Mouse (Mus musculus) neural tube, embryonic 13.5 days (tissue): ENCODE results near the gene Atf3. TPM values are rescaled to one million over a fixed set of nuclear protein-coding genes. Genes with fewer than 3 reads are reported as not detected.

Source experiments
- ATAC-seq: fragments of 200-750 bp; cut with Nextera tagmentation; 2 replicates; pipeline ENCODE4 v1.8.0; 2017; ENCODE audit warnings: low read depth, mild to moderate bottlenecking, moderate TSS enrichment, moderate library complexity
- H3K27ac ChIP-seq: fragments of 300-500 bp; sonication (generic); replicated peaks from 2 replicates; pipeline ENCODE4 v1.5.1; 2015; ENCODE audit warnings: moderate library complexity, mild to moderate bottlenecking, inconsistent platforms
- H3K27me3 ChIP-seq: fragments of 300-500 bp; sonication (generic); 2 replicates; pipeline ENCODE4 v1.6.1; 2015; ENCODE audit warnings: mild to moderate bottlenecking, inconsistent platforms
- H3K36me3 ChIP-seq: fragments of 300-500 bp; sonication (generic); 2 replicates; pipeline ENCODE4 v1.6.1; 2015; ENCODE audit warnings: mild to moderate bottlenecking, inconsistent platforms
- H3K4me1 ChIP-seq: fragments of 300-500 bp; sonication (generic); replicated peaks from 2 replicates; pipeline ENCODE4 v1.6.1; 2015; ENCODE audit warnings: inconsistent platforms
- H3K4me2 ChIP-seq: fragments of 300-500 bp; sonication (generic); 2 replicates; pipeline ENCODE4 v1.6.1; 2015; ENCODE audit warnings: inconsistent platforms, mild to moderate bottlenecking, moderate library complexity
- H3K4me3 ChIP-seq: fragments of 300-500 bp; sonication (generic); 2 replicates; pipeline ENCODE4 v1.5.1; 2015; ENCODE audit warnings: mild to moderate bottlenecking, inconsistent platforms
- H3K9ac ChIP-seq: fragments of 300-500 bp; sonication (generic); 2 replicates; pipeline ENCODE4 v1.6.1; 2015; ENCODE audit warnings: moderate library complexity, mild to moderate bottlenecking, inconsistent platforms
- H3K9me3 ChIP-seq: fragments of 300-500 bp; sonication (generic); 2 replicates; pipeline ENCODE4 v1.6.1; 2016; ENCODE audit warnings: inconsistent platforms
- WGBS: fragments of 180-500 bp; shearing (Covaris S2); methylation state at CpG from one replicate; pipeline ENCODE4 v1.1.7; 2015; 5-methylcytosine and 5-hydroxymethylcytosine counted together
- polyA plus RNA-seq: library from polyadenylated mRNA; unstranded; fragments of >200 nt; fragmentation: Nextera tagmentation; extraction: Ambion mirVana; gene quantifications from 2 replicates; pipeline ENCODE4 v1.2.1, GENCODE M21; 2015

The Atf3 gene
- 2.0 and 2.2 TPM in 2 replicates for polyA plus RNA-seq

DNA sequence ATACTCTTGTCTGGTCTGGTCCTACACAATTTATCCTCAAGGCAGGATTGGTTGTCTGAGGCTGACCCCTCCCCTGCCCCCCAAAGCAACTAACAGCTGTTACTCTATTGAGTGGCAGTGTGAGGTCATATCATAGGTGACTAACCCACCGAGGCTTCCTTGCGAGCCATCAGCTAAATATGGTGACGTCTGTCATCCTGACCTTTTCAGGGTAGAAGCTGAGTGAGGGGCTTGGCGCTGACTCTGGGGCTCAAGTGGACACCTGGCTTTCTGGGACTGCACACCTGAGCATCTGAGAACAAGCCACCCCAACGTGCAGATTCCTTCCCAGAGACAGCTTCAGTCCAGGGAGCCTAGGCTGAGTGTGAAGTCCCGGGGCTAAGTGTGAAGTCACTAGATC is at the start of gene Atf3:
Atf3 (minus strand) TSS at position 101 of the 400 bp plus-strand sequence.
- no peaks in the 10 kb centered on the region for H3K9me3 ChIP-seq
- 79% methylated on average over 6 of the region's 6 CpGs for WGBS
- no peak for ATAC-seq

DNA sequence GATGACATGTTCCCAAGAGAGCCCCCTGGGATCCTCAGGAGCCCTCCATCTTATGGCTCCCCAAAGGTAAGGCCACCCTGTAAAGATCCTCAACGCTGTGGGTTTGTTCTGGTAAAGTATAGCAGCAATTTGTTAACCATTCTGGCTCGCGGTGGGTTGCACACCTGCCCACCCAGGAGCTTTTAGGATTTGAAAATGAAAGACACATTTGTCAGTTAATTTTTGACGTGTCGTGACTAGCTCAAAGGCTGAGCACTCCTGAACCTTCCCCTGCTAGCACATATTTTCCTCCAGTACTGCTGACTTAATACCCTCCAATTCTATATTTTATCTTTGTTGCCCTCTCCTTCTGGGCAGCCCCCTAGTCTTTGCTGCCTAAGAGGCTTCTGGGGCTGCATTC is 49.3 kb upstream of the Atf3 start:
- WGBS: 91% methylated on average over 5 of the region's 5 CpGs
- H3K9me3 ChIP-seq: no peaks in the 10 kb centered on the region
- H3K9ac ChIP-seq: no peak overlapping the region
- no peaks in the 10 kb centered on the region for H3K27me3 ChIP-seq
- no peaks in the 10 kb centered on the region for H3K36me3 ChIP-seq
- no peak for ATAC-seq
- H3K4me1 ChIP-seq: peaks cover 12% of the 10 kb centered on the region
- H3K4me2 ChIP-seq: no peak overlapping the region
- no peak overlapping the region for H3K4me3 ChIP-seq
- no peak overlapping the region for H3K27ac ChIP-seq

More for the DNA sequence above, at the start of gene Atf3:
- H3K4me3 ChIP-seq: no peak within 1 kb of the TSS
- H3K9ac ChIP-seq: no peak within 1 kb of the TSS
- H3K27me3 ChIP-seq: peaks cover 6% of the 10 kb centered on the region; the same call in 1 of the 2 replicates
- peaks cover 5% of the 10 kb centered on the region; the same call in 1 of the 2 replicates for H3K4me1 ChIP-seq
- no peak within 1 kb of the TSS for H3K27ac ChIP-seq
- no peaks in the 10 kb centered on the region for H3K36me3 ChIP-seq
- no peak within 1 kb of the TSS for H3K4me2 ChIP-seq

- H3K27ac ChIP-seq: no peak overlapping the region
- WGBS: 88% methylated on average over 5 of the region's 5 CpGs
- no peaks in the 10 kb centered on the region for H3K9me3 ChIP-seq
- H3K4me3 ChIP-seq: no peak overlapping the region
- peaks cover 14% of the 10 kb centered on the region for H3K4me1 ChIP-seq
- no peaks in the 10 kb centered on the region for H3K27me3 ChIP-seq
- no peaks in the 10 kb centered on the region for H3K36me3 ChIP-seq
- H3K9ac ChIP-seq: no peak overlapping the region
- H3K4me2 ChIP-seq: no peak overlapping the region
- ATAC-seq: no peak
These were observed 45.6 kb upstream of the Atf3 start for GRCm38 (mm10) chr1:191263471-191263870.

- Histone ChIP-seq H3K27ac (no peak overlapping the region), H3K4me2 (no peak overlapping the region)
- peak; percentile 36; the same call in 1 of the 2 replicates for ATAC-seq
These were observed 44.0 kb upstream of the Atf3 start for GRCm38 (mm10) chr1:191261861-191262260.

DNA sequence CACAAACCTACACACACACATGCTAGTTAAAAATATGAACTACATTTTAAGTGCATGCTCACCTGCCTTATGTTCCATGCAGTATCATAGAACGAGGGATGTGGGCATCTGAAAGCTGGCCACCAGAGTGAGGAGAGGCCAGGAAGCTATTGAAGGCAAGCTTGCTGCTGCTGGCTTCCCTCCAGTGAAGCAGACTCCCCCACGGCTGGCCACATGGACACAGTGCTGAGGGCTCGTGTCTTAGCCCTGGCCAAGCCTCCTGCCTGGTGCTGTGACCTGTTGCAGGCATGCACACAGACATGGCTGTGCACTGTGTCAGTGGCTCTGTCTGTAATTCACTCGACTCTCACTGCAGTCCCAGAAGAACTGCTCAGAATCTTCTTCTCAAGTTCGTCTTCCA is 41.8 kb upstream of the Atf3 start:
- ATAC-seq: no peak
- H3K9me3 ChIP-seq: no peaks in the 10 kb centered on the region
- H3K4me1 ChIP-seq: 0 out of 2 replicates have a peak, but pooled peaks cover 4% of the 10 kb centered on the region
- no peak overlapping the region for H3K4me3 ChIP-seq
- H3K27ac ChIP-seq: no peak overlapping the region
- no peak overlapping the region for H3K4me2 ChIP-seq
- WGBS: 76% methylated on average over 5 of the region's 5 CpGs
- no peaks in the 10 kb centered on the region for H3K27me3 ChIP-seq
- no peaks in the 10 kb centered on the region for H3K36me3 ChIP-seq
- no peak overlapping the region for H3K9ac ChIP-seq

More at GRCm38 (mm10) chr1:191261861-191262260, 44.0 kb upstream of the Atf3 start:
- H3K4me1 ChIP-seq: 0 out of 2 replicates have a peak, but pooled peaks cover 4% of the 10 kb centered on the region
- H3K27me3 ChIP-seq: no peaks in the 10 kb centered on the region
- 25% methylated on average over 6 of the region's 6 CpGs for WGBS
- no peaks in the 10 kb centered on the region for H3K36me3 ChIP-seq
- H3K9ac ChIP-seq: no peak overlapping the region
- no peak overlapping the region for H3K4me3 ChIP-seq
- H3K9me3 ChIP-seq: no peaks in the 10 kb centered on the region

DNA sequence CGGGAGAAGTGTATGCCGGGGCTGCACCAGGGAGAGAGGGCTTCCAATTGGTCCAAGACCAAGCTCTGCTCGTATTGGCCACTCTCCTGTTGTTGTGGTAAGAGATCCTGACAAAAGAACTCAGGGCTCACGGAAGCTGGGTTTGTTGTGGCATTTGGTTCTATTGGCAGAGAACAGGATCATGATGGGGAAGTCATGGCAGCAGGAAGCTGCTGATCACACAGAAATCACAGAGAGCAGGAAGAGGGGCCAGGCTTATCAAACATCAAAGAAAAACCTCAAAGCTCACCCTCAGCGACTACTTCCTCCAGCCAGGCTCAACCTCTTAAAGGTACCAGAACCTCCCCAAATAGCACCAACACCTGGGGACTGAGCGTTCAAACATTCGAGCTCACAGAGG is 41.3 kb upstream of the Atf3 start:
- H3K27me3 ChIP-seq: no peaks in the 10 kb centered on the region
- H3K4me3 ChIP-seq: no peak overlapping the region
- H3K9ac ChIP-seq: no peak overlapping the region
- no peak for ATAC-seq
- H3K4me2 ChIP-seq: no peak overlapping the region
- peaks cover 8% of the 10 kb centered on the region; the same call in 1 of the 2 replicates for H3K4me1 ChIP-seq
- H3K36me3 ChIP-seq: no peaks in the 10 kb centered on the region
- WGBS: 33% methylated on average over 7 of the region's 7 CpGs
- H3K9me3 ChIP-seq: no peaks in the 10 kb centered on the region
- no peak overlapping the region for H3K27ac ChIP-seq

DNA sequence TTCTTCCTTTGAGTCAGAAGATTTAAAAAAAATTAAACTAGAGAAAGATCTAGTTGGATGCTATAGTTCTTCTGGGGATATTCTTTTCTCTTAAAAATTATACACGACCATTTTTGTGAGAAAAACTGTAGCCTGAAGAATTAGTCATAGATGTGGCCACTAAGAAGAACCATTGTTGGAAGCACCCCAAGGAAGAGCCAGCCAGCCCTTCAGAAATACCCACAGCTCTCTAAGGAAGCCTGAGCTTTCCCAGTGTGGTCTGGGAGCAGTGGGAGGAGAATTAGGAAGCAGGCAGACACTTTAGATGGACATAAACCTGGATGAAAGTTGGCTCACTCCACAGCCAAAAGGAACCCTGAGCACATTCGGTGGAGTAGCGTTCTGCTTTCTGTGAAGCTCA is 40.7 kb upstream of the Atf3 start:
- 55% methylated on average over 3 of the region's 3 CpGs for WGBS
- Histone ChIP-seq H3K27me3 (no peaks in the 10 kb centered on the region), H3K27ac (no peak overlapping the region), H3K36me3 (no peaks in the 10 kb centered on the region), H3K4me3 (no peak overlapping the region), H3K4me1 (peaks cover 8% of the 10 kb centered on the region; the same call in 1 of the 2 replicates), H3K9ac (no peak overlapping the region), H3K4me2 (no peak overlapping the region), H3K9me3 (no peaks in the 10 kb centered on the region)
- no peak for ATAC-seq

GRCm38 (mm10) chr1:191257981-191258380 is 40.1 kb upstream of the Atf3 start:
- no peaks in the 10 kb centered on the region for H3K9me3 ChIP-seq
- no peak overlapping the region for H3K4me2 ChIP-seq
- WGBS: 26% methylated on average over 2 of the region's 2 CpGs
- ATAC-seq: no peak
- no peaks in the 10 kb centered on the region for H3K36me3 ChIP-seq
- H3K27me3 ChIP-seq: no peaks in the 10 kb centered on the region
- H3K4me3 ChIP-seq: no peak overlapping the region
- H3K27ac ChIP-seq: no peak overlapping the region
- no peak overlapping the region for H3K9ac ChIP-seq
- peaks cover 8% of the 10 kb centered on the region; the same call in 1 of the 2 replicates for H3K4me1 ChIP-seq

DNA sequence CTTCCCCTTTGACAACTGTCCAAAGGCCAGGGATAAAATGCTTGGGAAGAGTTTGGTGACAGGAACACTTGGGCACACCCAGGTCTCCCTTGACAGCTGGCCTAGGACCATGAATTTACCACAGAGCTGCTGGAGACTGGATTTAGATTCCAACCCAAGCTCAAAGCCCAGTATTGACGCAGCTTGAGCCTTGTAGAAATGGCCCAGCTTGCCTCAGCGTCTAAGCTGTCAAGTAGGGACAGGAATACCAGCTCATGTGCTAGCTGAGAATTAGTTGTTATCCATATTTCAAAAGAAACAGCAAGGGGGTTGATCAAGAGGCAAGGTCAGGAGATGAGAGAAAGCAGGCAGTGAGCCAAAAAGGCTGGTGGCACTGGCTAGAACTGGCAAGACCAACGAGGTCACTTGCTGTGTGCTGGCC is 39.5 kb upstream of the Atf3 start:
- no peak overlapping the region for H3K4me3 ChIP-seq
- H3K4me1 ChIP-seq: peaks cover 8% of the 10 kb centered on the region; the same call in 1 of the 2 replicates
- no peaks in the 10 kb centered on the region for H3K9me3 ChIP-seq
- no peak overlapping the region for H3K4me2 ChIP-seq
- H3K27me3 ChIP-seq: no peaks in the 10 kb centered on the region
- WGBS: 82% methylated on average over 3 of the region's 3 CpGs
- no peak for ATAC-seq
- H3K27ac ChIP-seq: no peak overlapping the region
- no peaks in the 10 kb centered on the region for H3K36me3 ChIP-seq
- no peak overlapping the region for H3K9ac ChIP-seq

GRCm38 (mm10) chr1:191256566-191257350 is 38.9 kb upstream of the Atf3 start:
- Histone ChIP-seq H3K36me3 (no peaks in the 10 kb centered on the region), H3K27me3 (no peaks in the 10 kb centered on the region), H3K4me1 (peaks cover 5% of the 10 kb centered on the region; the same call in 1 of the 2 replicates), H3K27ac (no peak overlapping the region), H3K4me2 (no peak overlapping the region), H3K9ac (no peak overlapping the region), H3K4me3 (no peak overlapping the region), H3K9me3 (no peaks in the 10 kb centered on the region)
- WGBS: 74% methylated on average over 11 of the region's 11 CpGs
- ATAC-seq: no peak

- Histone ChIP-seq H3K9ac (no peak overlapping the region), H3K4me2 (no peak overlapping the region), H3K36me3 (no peaks in the 10 kb centered on the region), H3K4me1 (peaks cover 5% of the 10 kb centered on the region; the same call in 1 of the 2 replicates), H3K27me3 (no peaks in the 10 kb centered on the region), H3K27ac (no peak overlapping the region), H3K9me3 (no peaks in the 10 kb centered on the region), H3K4me3 (no peak overlapping the region)
- ATAC-seq: no peak
- WGBS: 90% methylated on average over 5 of the region's 5 CpGs
These were observed 38.3 kb upstream of the Atf3 start for GRCm38 (mm10) chr1:191256134-191256533.

- WGBS: 57% methylated on average over 5 of the region's 5 CpGs
- H3K9me3 ChIP-seq: no peaks in the 10 kb centered on the region
- H3K27me3 ChIP-seq: no peaks in the 10 kb centered on the region
- peaks cover 5% of the 10 kb centered on the region; the same call in 1 of the 2 replicates for H3K4me1 ChIP-seq
- H3K27ac ChIP-seq: no peak overlapping the region
- no peak overlapping the region for H3K9ac ChIP-seq
- no peak for ATAC-seq
- no peak overlapping the region for H3K4me2 ChIP-seq
- no peaks in the 10 kb centered on the region for H3K36me3 ChIP-seq
- no peak overlapping the region for H3K4me3 ChIP-seq
These were observed 36.6 kb upstream of the Atf3 start for GRCm38 (mm10) chr1:191254448-191254847.
